Mouse (Mus musculus) cerebellum, adult 8-10 months (tissue): ENCODE measurements around the gene Cdh10.

Experiments used
- DNase-seq: peaks from one replicate; pipeline ENCODE4 v3.0.0; 2022

Gene Cdh10

GRCm38 (mm10) chr15:18984891-18985290 lies 166.1 kb downstream of the Cdh10 start:
- no peak for DNase-seq

GRCm38 (mm10) chr15:18987671-18988070 lies 168.9 kb downstream of the Cdh10 start:
- DNase-seq, result no peak

GRCm38 (mm10) chr15:18993512-18993911 lies 174.8 kb downstream of the Cdh10 start:
- DNase-seq, result no peak

- no peak for DNase-seq
These were observed 175.5 kb downstream of the Cdh10 start for GRCm38 (mm10) chr15:18994294-18994693.

- DNase-seq, result no peak
These were observed 192.1 kb downstream of the Cdh10 start for GRCm38 (mm10) chr15:19010829-19011228.

- no peak for DNase-seq
These were observed 214.2 kb downstream of the Cdh10 start for GRCm38 (mm10) chr15:19032983-19033382.

GRCm38 (mm10) chr15:19040077-19040476 lies 221.3 kb downstream of the Cdh10 start:
- DNase-seq, result no peak
